Mouse (Mus musculus) gonadal fat pad, adult 2 months (tissue): Measurements from ENCODE around the gene Tnfrsf11a. TPM values are rescaled to one million over a fixed set of nuclear protein-coding genes. Genes with fewer than 3 reads are reported as not detected.
"Not testable (repeated sequence)": the region's sequence is repeated elsewhere in the genome, so short reads cannot be mapped to it uniquely, and the experiment has no call there.

Experiments used
- DNase-seq: peaks from one replicate; pipeline ENCODE4 v3.0.0-alpha.2; 2012; ENCODE audit warnings: low read depth
- polyA plus RNA-seq: library from polyadenylated mRNA; depleted of rRNA; stranded (reverse); fragments of >200 nt; gene quantifications from 2 replicates; pipeline ENCODE4 v1.2.3, GENCODE M21; 2012

Tnfrsf11a gene
- polyA plus RNA-seq, 1 experiment, result 2.6 TPM

DNA sequence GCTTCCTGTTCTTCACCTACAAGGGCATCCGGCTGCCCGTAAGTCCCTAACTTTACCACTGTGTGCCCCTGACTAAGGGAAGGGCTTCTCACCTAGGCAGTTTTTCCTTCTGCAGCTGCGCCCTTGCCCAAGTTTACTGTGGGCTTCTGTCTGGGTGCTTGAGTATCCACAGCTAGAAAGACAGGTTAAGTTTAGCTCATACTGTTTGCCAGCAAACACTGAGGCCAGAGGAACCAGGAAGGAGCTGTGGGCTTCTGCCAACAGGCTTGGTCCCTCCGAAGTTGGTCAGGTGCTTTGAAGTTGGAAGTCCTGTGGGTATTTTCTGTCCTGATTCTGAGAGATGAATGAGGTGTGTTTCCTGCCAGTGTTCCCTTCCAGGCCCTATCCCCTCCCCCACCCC is 4.6 kb downstream of the Tnfrsf11a start:
- no peak for DNase-seq

DNA sequence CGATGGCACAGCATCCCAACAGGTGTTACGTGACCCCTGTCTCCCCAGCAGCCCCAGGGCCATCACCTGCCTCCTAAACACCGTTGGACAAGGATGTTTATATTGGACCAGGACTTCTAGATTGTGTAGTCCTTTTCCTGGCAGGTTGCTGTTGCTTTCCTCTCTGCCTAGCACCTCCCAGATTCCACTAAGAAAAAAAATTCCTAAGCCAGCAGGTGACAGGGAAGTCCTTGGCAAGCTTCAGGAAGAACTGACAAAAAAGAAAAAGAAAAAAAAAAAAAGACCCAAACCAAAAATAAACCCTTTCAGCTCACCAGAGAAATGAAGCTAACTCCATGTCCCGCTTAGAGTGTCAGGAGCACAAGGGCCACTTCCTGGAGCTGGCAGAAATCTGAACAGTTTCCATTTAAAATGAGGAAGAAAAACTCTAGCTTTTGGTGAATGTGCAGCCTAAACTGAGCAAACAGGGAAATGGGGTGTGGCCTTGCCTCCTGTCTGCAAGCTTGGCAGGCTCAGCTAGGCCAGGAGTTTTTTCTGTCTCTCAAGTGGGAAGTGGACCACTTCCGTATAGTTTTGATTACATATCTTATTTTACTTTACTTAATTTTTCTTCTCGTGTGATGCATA is 6.3 kb downstream of the Tnfrsf11a start:
- no peak for DNase-seq

- no peak for DNase-seq
Measured at GRCm38 (mm10) chr1:105790103-105790502, 9.6 kb downstream of the Tnfrsf11a start.

DNA sequence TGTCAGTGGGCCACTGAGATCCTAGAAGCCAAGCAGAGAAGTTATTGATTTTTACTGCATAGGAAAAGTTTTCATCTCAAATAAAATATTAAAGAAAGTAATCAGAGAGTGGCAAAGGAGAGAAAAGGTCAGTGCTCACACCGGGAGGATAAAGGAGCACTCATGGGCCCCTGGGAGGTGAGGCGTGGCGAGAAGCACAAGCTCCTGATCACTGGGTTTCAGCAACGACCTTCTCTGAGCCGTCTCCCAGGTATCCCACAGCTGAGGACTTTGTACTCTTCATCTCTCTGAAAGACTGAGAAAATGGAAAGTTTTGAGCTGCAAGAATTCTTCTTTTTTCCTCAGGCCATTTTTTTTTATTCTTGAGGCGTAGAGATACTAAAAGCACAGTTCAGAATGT is 14.2 kb downstream of the Tnfrsf11a start:
- DNase-seq, result no peak

DNA sequence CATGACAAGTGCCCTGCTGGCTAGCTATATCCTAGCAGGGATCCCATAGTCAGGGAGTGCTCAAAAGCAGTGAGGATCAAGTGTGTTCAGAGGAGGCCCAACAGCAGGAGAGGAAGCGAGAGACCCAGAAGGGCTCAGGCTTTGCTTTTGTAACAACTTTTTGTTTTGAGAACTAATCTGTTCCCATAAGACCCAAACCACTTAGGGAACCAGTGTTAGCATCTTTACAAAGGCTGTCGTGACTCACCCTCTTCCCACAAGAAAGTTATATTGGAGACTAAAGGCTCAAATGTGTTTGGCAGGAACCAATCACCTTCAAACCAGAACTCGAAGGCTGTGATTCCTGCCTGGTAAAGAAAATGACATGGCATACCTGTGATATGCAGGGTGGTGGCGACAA is 15.2 kb downstream of the Tnfrsf11a start:
- DNase-seq, result no peak

DNA sequence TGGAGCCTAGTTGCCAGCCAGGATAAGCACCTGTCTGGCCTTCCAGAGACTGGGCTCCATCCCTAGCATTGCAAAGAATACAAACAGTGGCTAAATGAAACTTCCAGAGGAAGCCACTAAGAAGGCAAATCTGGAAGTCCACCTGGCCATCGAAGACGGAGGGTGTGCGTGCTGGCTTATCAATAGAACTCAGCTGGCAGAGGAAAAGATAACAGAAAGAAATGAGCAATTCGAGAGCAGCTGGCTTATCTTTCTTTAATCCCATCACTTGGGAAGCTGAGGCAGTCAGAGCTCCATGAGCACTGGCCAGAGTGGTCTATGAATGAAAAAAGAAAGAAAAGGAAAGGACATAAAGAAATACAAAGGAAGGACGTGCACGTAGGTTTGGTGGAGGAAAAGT is 20.1 kb downstream of the Tnfrsf11a start:
- DNase-seq, result no peak

- DNase-seq, result no peak
Measured at GRCm38 (mm10) chr1:105801252-105801651, 20.7 kb downstream of the Tnfrsf11a start.

GRCm38 (mm10) chr1:105802941-105803340 is 22.4 kb downstream of the Tnfrsf11a start:
- no peak for DNase-seq

DNA sequence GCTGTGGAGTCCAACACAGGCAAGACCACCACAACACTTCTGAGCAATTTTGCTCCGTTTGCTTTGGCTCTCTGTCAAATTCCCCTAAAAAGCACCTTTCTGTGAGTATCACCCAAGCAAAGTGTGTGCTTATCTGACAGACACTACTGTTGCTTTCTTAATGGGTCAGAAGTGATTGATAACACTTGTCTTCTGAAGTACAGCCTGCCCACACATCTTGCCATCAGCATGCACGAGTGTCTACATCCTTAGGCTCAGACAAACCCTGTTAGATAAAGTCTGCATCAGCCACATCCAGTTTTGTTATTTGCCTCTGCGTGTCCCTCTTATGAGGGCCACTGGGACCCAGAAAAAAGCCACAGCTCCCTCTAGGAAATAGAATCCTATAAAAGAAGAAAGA is 23.8 kb downstream of the Tnfrsf11a start:
- DNase-seq, result no peak

GRCm38 (mm10) chr1:105805565-105805964 is 25.0 kb downstream of the Tnfrsf11a start:
- no peak for DNase-seq

DNA sequence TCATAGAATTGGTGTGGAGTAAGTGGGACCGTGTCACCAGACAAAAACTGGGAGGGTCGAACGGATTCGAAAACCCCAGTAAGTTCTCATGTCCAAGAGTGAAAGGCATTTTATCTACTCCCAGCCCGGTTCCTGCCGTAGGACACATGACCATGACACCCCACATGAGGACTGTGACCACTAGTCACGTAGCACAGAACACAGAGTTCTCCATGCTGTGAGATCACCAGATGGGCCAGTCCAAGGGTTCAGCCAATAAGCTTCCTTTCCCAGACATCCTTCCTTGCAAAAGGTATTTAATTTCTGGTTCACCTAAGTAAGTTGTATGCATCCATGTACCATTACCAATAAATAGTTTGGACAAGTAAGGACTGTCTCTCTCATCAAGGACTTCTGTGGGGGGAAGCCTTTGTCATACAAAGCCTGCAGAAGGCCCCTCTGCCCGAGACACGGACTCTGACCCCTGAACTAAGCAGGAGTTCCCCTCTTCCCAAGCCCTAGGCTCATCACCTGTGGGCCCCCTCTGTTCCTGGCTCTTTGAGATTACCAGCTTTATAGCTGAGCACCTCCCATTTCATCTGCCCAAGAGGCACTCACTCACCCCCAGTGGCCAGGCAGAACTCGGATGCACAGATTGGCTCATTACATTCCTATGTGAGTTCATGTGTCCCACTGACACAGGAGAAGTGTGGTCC is 26.7 kb downstream of the Tnfrsf11a start:
- DNase-seq, result no peak

- DNase-seq, result not testable (repeated sequence)
Measured at GRCm38 (mm10) chr1:105812027-105812426, 31.5 kb downstream of the Tnfrsf11a start.

DNA sequence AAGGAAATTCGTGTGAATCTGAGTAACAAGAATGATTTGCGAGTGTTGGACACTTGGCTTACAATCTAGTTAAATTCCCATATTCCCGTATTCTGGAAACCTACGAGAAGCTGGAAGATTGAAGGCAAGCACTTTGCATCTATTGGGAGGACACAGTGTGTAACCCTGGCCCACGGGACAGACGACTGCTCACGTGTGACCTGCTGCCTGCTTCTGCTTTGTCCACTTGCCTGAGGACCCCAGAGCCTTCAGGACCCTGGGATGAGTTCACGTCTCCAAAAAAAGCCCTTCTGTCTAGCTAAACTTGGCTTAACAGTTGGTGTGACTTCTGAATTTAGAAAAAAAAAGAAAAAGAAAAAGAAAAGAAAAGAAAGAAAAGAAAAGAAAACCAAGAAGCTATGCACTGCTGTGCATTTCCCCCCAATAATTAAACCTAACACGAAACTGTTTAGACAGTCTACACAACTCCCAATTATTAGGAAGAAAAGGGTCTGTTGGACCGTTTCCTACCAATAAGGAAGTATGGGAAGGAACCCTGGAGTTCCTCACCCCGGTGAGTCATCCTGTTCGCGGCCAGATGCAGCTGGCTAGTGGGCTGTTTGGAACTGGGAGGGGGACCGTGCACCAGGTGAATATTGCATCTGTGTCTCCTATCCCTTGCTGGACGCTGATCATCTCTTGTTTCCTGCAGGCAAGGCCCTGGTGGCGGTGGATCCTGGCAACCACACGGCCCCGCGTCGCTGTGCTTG is 32.6 kb downstream of the Tnfrsf11a start:
- no peak for DNase-seq

- no peak for DNase-seq
Measured at GRCm38 (mm10) chr1:105813709-105814061, 33.2 kb downstream of the Tnfrsf11a start.

- no peak for DNase-seq
Measured at GRCm38 (mm10) chr1:105814402-105815270, 34.1 kb downstream of the Tnfrsf11a start.

- DNase-seq, result no peak
Measured at GRCm38 (mm10) chr1:105815310-105815709, 34.8 kb downstream of the Tnfrsf11a start.

- DNase-seq, result no peak
Measured at GRCm38 (mm10) chr1:105815736-105816135, 35.2 kb downstream of the Tnfrsf11a start.

DNA sequence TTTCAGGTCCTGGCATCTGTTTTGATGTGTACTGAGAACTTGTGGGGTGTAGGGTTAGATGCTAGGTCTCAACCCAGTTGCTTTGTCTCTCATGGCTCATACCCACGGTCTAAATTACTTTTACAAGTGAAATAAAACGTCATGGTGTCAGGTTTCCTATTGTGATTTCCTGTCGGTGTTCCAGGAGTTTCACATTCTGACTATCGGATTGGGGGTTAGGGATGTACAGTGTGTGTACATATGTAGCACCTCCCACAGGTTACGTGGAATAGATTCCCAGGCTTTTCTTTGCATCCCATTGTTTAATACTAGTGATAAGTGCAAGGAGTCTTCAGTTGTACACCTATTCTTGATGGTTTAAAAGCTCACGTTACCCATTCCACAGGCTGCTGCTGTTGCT is 38.5 kb downstream of the Tnfrsf11a start:
- DNase-seq, result no peak

DNA sequence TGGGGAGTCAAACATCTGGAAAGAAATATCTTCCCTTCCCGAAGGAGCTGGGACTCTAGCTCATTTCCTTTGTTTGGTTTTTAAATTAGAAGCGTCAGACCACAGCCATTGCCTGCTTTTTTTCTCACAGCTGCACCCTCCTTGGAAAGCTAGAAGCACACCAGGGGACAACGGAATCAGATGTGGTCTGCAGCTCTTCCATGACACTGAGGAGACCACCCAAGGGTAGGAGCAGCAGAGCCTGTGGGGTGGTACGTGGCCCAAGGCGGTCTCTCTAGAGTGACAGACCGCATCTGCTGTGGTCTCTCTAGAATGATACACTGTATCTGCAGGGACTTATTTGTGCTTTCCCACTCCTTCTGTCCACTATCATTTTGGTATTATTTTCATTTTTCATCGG is 39.2 kb downstream of the Tnfrsf11a start:
- no peak for DNase-seq

- no peak for DNase-seq
Measured at GRCm38 (mm10) chr1:105824356-105824755, 43.8 kb downstream of the Tnfrsf11a start.

GRCm38 (mm10) chr1:105824980-105825379 is 44.5 kb downstream of the Tnfrsf11a start:
- DNase-seq, result no peak

DNA sequence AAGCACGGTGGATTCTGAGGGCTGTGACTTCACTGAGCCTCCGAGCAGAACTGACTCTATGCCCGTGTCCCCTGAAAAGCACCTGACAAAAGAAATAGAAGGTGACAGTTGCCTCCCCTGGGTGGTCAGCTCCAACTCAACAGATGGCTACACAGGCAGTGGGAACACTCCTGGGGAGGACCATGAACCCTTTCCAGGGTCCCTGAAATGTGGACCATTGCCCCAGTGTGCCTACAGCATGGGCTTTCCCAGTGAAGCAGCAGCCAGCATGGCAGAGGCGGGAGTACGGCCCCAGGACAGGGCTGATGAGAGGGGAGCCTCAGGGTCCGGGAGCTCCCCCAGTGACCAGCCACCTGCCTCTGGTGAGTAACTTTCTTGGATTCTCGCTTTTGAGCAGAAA is 46.9 kb downstream of the Tnfrsf11a start:
- no peak for DNase-seq
